Mouse (Mus musculus) kidney, adult 2 months (tissue): ENCODE measurements around the gene Lsm7.

ENCODE experiments used
- CTCF ChIP-seq: fragments of 200-500 bp; conservative IDR thresholded peaks from 2 replicates; pipeline ENCODE4 v1.5.1; 2011; ENCODE audit warnings: low read depth, mild to moderate bottlenecking, control low read depth, low read length, moderate library complexity, mixed read lengths; ENCODE audit not compliant: insufficient read depth, insufficient read length
- POLR2A ChIP-seq: fragments of 200-500 bp; IDR thresholded peaks from one replicate; pipeline ENCODE4 v1.6.1; 2011; ENCODE audit warnings: low read depth, low read length, control low read depth

DNA sequence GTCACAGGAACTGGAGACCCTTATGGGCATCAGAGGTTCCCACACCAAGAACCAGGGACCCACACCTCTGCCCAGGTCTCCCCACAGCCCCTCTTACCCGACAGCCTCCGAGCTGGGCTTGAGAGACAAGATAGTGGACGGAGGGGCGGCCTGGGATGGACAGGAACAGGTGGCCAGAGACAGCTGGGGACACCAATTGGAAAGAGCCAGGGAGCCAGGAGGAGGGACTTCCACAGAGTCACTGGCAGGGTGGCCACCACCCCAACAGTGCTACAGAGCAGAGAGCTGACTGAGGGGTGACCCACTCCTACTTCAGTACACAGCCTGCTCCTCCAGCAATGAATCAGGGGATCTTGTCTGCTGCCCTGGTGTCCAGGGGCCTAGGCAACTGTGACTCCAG lies 41.6 kb downstream of the Lsm7 start, which contains the start of gene Jsrp1:
- TF ChIP-seq POLR2A, result no peak
- TF ChIP-seq CTCF, result no peak
